Mouse (Mus musculus) limb, embryonic 13.5 days (tissue): ENCODE data around the gene Tmed1. TPM values are rescaled to one million over a fixed set of nuclear protein-coding genes. Genes with fewer than 3 reads are reported as not detected.
A peak's percentile ranks its signal among the peaks of the same experiment; 100 is the strongest.

ENCODE experiments used
- ATAC-seq: fragments of 200-750 bp; cut with Nextera tagmentation; 2 replicates; pipeline ENCODE4 v1.8.0; 2017; ENCODE audit warnings: low read depth, moderate number of reproducible peaks, moderate TSS enrichment; ENCODE audit not compliant: low FRiP score
- H3K27ac ChIP-seq: fragments of 300-500 bp; sonication (generic); 2 replicates; pipeline ENCODE4 v1.5.1; 2015; ENCODE audit warnings: inconsistent platforms, mild to moderate bottlenecking, moderate library complexity
- H3K27me3 ChIP-seq: fragments of 300-500 bp; sonication (generic); 2 replicates; pipeline ENCODE4 v1.6.1; 2015; ENCODE audit warnings: mild to moderate bottlenecking, inconsistent platforms
- H3K36me3 ChIP-seq: fragments of 300-500 bp; sonication (generic); 2 replicates; pipeline ENCODE4 v1.6.1; 2015; ENCODE audit warnings: inconsistent platforms, mild to moderate bottlenecking, moderate library complexity
- H3K4me1 ChIP-seq: fragments of 300-500 bp; sonication (generic); 2 replicates; pipeline ENCODE4 v1.6.1; 2015; ENCODE audit warnings: inconsistent platforms
- H3K4me2 ChIP-seq: fragments of 300-500 bp; sonication (generic); replicated peaks from 2 replicates; pipeline ENCODE4 v1.6.1; 2015; ENCODE audit warnings: inconsistent platforms, mild to moderate bottlenecking, moderate library complexity
- H3K4me3 ChIP-seq: fragments of 300-500 bp; sonication (generic); 2 replicates; pipeline ENCODE4 v1.5.1; 2015; ENCODE audit warnings: moderate library complexity, mild to moderate bottlenecking, inconsistent platforms
- H3K9ac ChIP-seq: fragments of 300-500 bp; sonication (generic); 2 replicates; pipeline ENCODE4 v1.6.1; 2015; ENCODE audit warnings: mild to moderate bottlenecking, inconsistent platforms
- H3K9me3 ChIP-seq: fragments of 300-500 bp; sonication (generic); 2 replicates; pipeline ENCODE4 v1.6.1; 2016; ENCODE audit warnings: inconsistent platforms
- WGBS: fragments of 180-500 bp; shearing (Covaris S2); methylation state at CpG from one replicate; pipeline ENCODE4 v1.1.7; 2015; 5-methylcytosine and 5-hydroxymethylcytosine counted together
- polyA plus RNA-seq: library from polyadenylated mRNA; unstranded; fragments of >200 nt; fragmentation: Nextera tagmentation; extraction: Ambion mirVana; gene quantifications from 2 replicates; pipeline ENCODE4 v1.2.1, GENCODE M21; 2015

Tmed1 gene
- 135 and 138 TPM in 2 replicates for polyA plus RNA-seq

GRCm38 (mm10) chr9:21509772-21510688 is at the start of gene Tmed1:
Gene Tmed1 (minus strand): TSS chr9:21510252.
- H3K4me3 ChIP-seq: peak within 1 kb of the TSS; percentile 70
- peaks cover 16% of the 10 kb centered on the region for H3K4me1 ChIP-seq
- H3K9me3 ChIP-seq: no peaks in the 10 kb centered on the region
- H3K27me3 ChIP-seq: no peaks in the 10 kb centered on the region
- under 1% methylated on average over 44 of the region's 44 CpGs for WGBS
- H3K36me3 ChIP-seq: peaks cover 42% of the 10 kb centered on the region
- H3K9ac ChIP-seq: peak within 1 kb of the TSS; percentile 77
- H3K27ac ChIP-seq: peak within 1 kb of the TSS; percentile 92
- H3K4me2 ChIP-seq: peak within 1 kb of the TSS; percentile 69
- ATAC-seq: peak; percentile 97

GRCm38 (mm10) chr9:21559151-21559550 is 49.1 kb upstream of the Tmed1 start:
- Histone ChIP-seq H3K9me3 (no peaks in the 10 kb centered on the region), H3K27ac (no peak overlapping the region), H3K36me3 (peaks cover 50% of the 10 kb centered on the region), H3K4me3 (no peak overlapping the region), H3K4me2 (no peak overlapping the region), H3K27me3 (no peaks in the 10 kb centered on the region), H3K9ac (no peak overlapping the region), H3K4me1 (no peaks in the 10 kb centered on the region)
- no peak for ATAC-seq
- 95% methylated on average over 3 of the region's 3 CpGs for WGBS

- no peaks in the 10 kb centered on the region for H3K9me3 ChIP-seq
- no peak overlapping the region for H3K4me3 ChIP-seq
- no peak overlapping the region for H3K9ac ChIP-seq
- WGBS: 91% methylated on average over 4 of the region's 4 CpGs
- H3K36me3 ChIP-seq: peaks cover 57% of the 10 kb centered on the region
- H3K4me1 ChIP-seq: no peaks in the 10 kb centered on the region
- no peak overlapping the region for H3K27ac ChIP-seq
- no peak for ATAC-seq
- no peak overlapping the region for H3K4me2 ChIP-seq
- H3K27me3 ChIP-seq: no peaks in the 10 kb centered on the region
Measured at GRCm38 (mm10) chr9:21558366-21558765, 48.3 kb upstream of the Tmed1 start.

- ATAC-seq: no peak
- H3K4me2 ChIP-seq: no peak overlapping the region
- H3K27me3 ChIP-seq: no peaks in the 10 kb centered on the region
- H3K4me3 ChIP-seq: no peak overlapping the region
- H3K27ac ChIP-seq: no peak overlapping the region
- H3K9me3 ChIP-seq: no peaks in the 10 kb centered on the region
- no peak overlapping the region for H3K9ac ChIP-seq
- WGBS: 97% methylated on average over 2 of the region's 2 CpGs
- peaks cover 59% of the 10 kb centered on the region for H3K36me3 ChIP-seq
- H3K4me1 ChIP-seq: no peaks in the 10 kb centered on the region
Measured at GRCm38 (mm10) chr9:21557556-21557955, 47.5 kb upstream of the Tmed1 start.

GRCm38 (mm10) chr9:21556996-21557395 is 46.9 kb upstream of the Tmed1 start:
- WGBS: 92% methylated on average over 2 of the region's 2 CpGs
- Histone ChIP-seq H3K9me3 (no peaks in the 10 kb centered on the region), H3K4me3 (no peak overlapping the region), H3K27me3 (no peaks in the 10 kb centered on the region), H3K9ac (no peak overlapping the region), H3K4me1 (no peaks in the 10 kb centered on the region), H3K27ac (no peak overlapping the region), H3K36me3 (peaks cover 58% of the 10 kb centered on the region), H3K4me2 (no peak overlapping the region)
- ATAC-seq: no peak

- Histone ChIP-seq H3K4me3 (no peak overlapping the region), H3K4me2 (no peak overlapping the region), H3K36me3 (peaks cover 61% of the 10 kb centered on the region), H3K4me1 (no peaks in the 10 kb centered on the region), H3K27ac (no peak overlapping the region), H3K9me3 (no peaks in the 10 kb centered on the region), H3K9ac (no peak overlapping the region), H3K27me3 (no peaks in the 10 kb centered on the region)
- 82% methylated on average over 6 of the region's 6 CpGs for WGBS
- no peak for ATAC-seq
Measured at GRCm38 (mm10) chr9:21555198-21555742, 45.2 kb upstream of the Tmed1 start.

- Histone ChIP-seq H3K27ac (no peak overlapping the region), H3K27me3 (no peaks in the 10 kb centered on the region), H3K9ac (no peak overlapping the region), H3K9me3 (no peaks in the 10 kb centered on the region), H3K4me2 (no peak overlapping the region), H3K4me3 (no peak overlapping the region), H3K36me3 (peaks cover 62% of the 10 kb centered on the region), H3K4me1 (peaks cover 6% of the 10 kb centered on the region)
- ATAC-seq: no peak
- WGBS: 79% methylated on average over 6 of the region's 6 CpGs
Measured at GRCm38 (mm10) chr9:21553607-21554273, 43.7 kb upstream of the Tmed1 start.

- Histone ChIP-seq H3K27ac (no peak overlapping the region), H3K4me1 (peaks cover 14% of the 10 kb centered on the region), H3K4me3 (no peak overlapping the region), H3K27me3 (no peaks in the 10 kb centered on the region), H3K9ac (no peak overlapping the region), H3K9me3 (no peaks in the 10 kb centered on the region), H3K4me2 (no peak overlapping the region), H3K36me3 (peaks cover 43% of the 10 kb centered on the region)
- 96% methylated on average over 2 of the region's 2 CpGs for WGBS
- ATAC-seq: no peak
Measured at GRCm38 (mm10) chr9:21551049-21551448, 41.0 kb upstream of the Tmed1 start.

- under 1% methylated on average over 49 of the region's 66 CpGs for WGBS
- H3K27ac ChIP-seq: peak overlapping the region; percentile 100
- H3K36me3 ChIP-seq: peaks cover 19% of the 10 kb centered on the region
- H3K9ac ChIP-seq: peak overlapping the region; percentile 98
- peaks cover 24% of the 10 kb centered on the region for H3K4me1 ChIP-seq
- no peaks in the 10 kb centered on the region for H3K27me3 ChIP-seq
- H3K4me3 ChIP-seq: peak overlapping the region; percentile 85
- peak overlapping the region; percentile 75 for H3K4me2 ChIP-seq
- no peaks in the 10 kb centered on the region for H3K9me3 ChIP-seq
- ATAC-seq: peak; percentile 13; the same call in 1 of the 2 replicates
Measured at GRCm38 (mm10) chr9:21547075-21547941, 37.3 kb upstream of the Tmed1 start.

- 0% methylated on average over 47 of the region's 52 CpGs for WGBS
- peak within 1 kb of the TSS; percentile 75 for H3K4me2 ChIP-seq
Measured at GRCm38 (mm10) chr9:21546789-21547074, 36.7 kb upstream of the Tmed1 start, which contains the start of gene Carm1. Gene Carm1 (plus strand): TSS chr9:21546894.

GRCm38 (mm10) chr9:21545916-21546788 is 36.1 kb upstream of the Tmed1 start:
- H3K4me2 ChIP-seq: peak overlapping the region; percentile 75
- under 1% methylated on average over 67 of the region's 67 CpGs for WGBS
- H3K4me3 ChIP-seq: peak overlapping the region; percentile 85
- H3K9me3 ChIP-seq: no peaks in the 10 kb centered on the region
- peak overlapping the region; percentile 55 for H3K9ac ChIP-seq
- peak overlapping the region; percentile 100 for H3K27ac ChIP-seq
- peak; percentile 95 for ATAC-seq
- H3K27me3 ChIP-seq: no peaks in the 10 kb centered on the region
- peaks cover 24% of the 10 kb centered on the region for H3K4me1 ChIP-seq
- peaks cover 14% of the 10 kb centered on the region for H3K36me3 ChIP-seq

More at GRCm38 (mm10) chr9:21546789-21547074, 36.7 kb upstream of the Tmed1 start, which contains the start of gene Carm1:
- H3K27me3 ChIP-seq: no peaks in the 10 kb centered on the region
- peak within 1 kb of the TSS; percentile 100 for H3K27ac ChIP-seq
- H3K9ac ChIP-seq: peak within 1 kb of the TSS; percentile 98
- peaks cover 24% of the 10 kb centered on the region for H3K4me1 ChIP-seq
- ATAC-seq: no peak
- H3K36me3 ChIP-seq: peaks cover 17% of the 10 kb centered on the region
- H3K4me3 ChIP-seq: peak within 1 kb of the TSS; percentile 85
- H3K9me3 ChIP-seq: no peaks in the 10 kb centered on the region
